Mouse (Mus musculus) liver, embryonic 14.5 days (tissue): ENCODE data around the gene Rufy4.

Experiments used
- CTCF ChIP-seq: IDR thresholded peaks from 2 replicates; pipeline ENCODE4 v1.5.1; 2016; ENCODE audit warnings: antibody characterized with exemption, low read depth, control low read depth
- EP300 ChIP-seq: IDR thresholded peaks from 2 replicates; pipeline ENCODE4 v1.6.1; 2016; ENCODE audit warnings: antibody characterized with exemption, low read depth

GRCm38 (mm10) chr1:74105660-74106059 is 19.7 kb upstream of the Rufy4 start:
- TF ChIP-seq CTCF (no peak), EP300 (no peak)
